Mouse (Mus musculus) limb, embryonic 13.5 days (tissue): Measurements from ENCODE around the gene 1190005I06Rik. TPM values are rescaled to one million over a fixed set of nuclear protein-coding genes. Genes with fewer than 3 reads are reported as not detected.

Experiments
- ATAC-seq: fragments of 200-750 bp; cut with Nextera tagmentation; 2 replicates; pipeline ENCODE4 v1.8.0; 2017; ENCODE audit warnings: low read depth, moderate number of reproducible peaks, moderate TSS enrichment; ENCODE audit not compliant: low FRiP score
- H3K27ac ChIP-seq: fragments of 300-500 bp; sonication (generic); 2 replicates; pipeline ENCODE4 v1.5.1; 2015; ENCODE audit warnings: inconsistent platforms, mild to moderate bottlenecking, moderate library complexity
- H3K27me3 ChIP-seq: fragments of 300-500 bp; sonication (generic); 2 replicates; pipeline ENCODE4 v1.6.1; 2015; ENCODE audit warnings: mild to moderate bottlenecking, inconsistent platforms
- H3K36me3 ChIP-seq: fragments of 300-500 bp; sonication (generic); 2 replicates; pipeline ENCODE4 v1.6.1; 2015; ENCODE audit warnings: inconsistent platforms, mild to moderate bottlenecking, moderate library complexity
- H3K4me1 ChIP-seq: fragments of 300-500 bp; sonication (generic); 2 replicates; pipeline ENCODE4 v1.6.1; 2015; ENCODE audit warnings: inconsistent platforms
- H3K4me2 ChIP-seq: fragments of 300-500 bp; sonication (generic); replicated peaks from 2 replicates; pipeline ENCODE4 v1.6.1; 2015; ENCODE audit warnings: inconsistent platforms, mild to moderate bottlenecking, moderate library complexity
- H3K4me3 ChIP-seq: fragments of 300-500 bp; sonication (generic); 2 replicates; pipeline ENCODE4 v1.5.1; 2015; ENCODE audit warnings: moderate library complexity, mild to moderate bottlenecking, inconsistent platforms
- H3K9ac ChIP-seq: fragments of 300-500 bp; sonication (generic); 2 replicates; pipeline ENCODE4 v1.6.1; 2015; ENCODE audit warnings: mild to moderate bottlenecking, inconsistent platforms
- H3K9me3 ChIP-seq: fragments of 300-500 bp; sonication (generic); 2 replicates; pipeline ENCODE4 v1.6.1; 2016; ENCODE audit warnings: inconsistent platforms
- WGBS: fragments of 180-500 bp; shearing (Covaris S2); methylation state at CpG from one replicate; pipeline ENCODE4 v1.1.7; 2015; 5-methylcytosine and 5-hydroxymethylcytosine counted together
- polyA plus RNA-seq: library from polyadenylated mRNA; unstranded; fragments of >200 nt; fragmentation: Nextera tagmentation; extraction: Ambion mirVana; gene quantifications from 2 replicates; pipeline ENCODE4 v1.2.1, GENCODE M21; 2015

1190005I06Rik gene
- polyA plus RNA-seq, 1 experiment from 2014 or later = 8.0 TPM

- Histone ChIP-seq H3K9ac (peak within 1 kb of the TSS; percentile 84), H3K27ac (peak within 1 kb of the TSS; percentile 73; the same call in 1 of the 2 replicates), H3K9me3 (no peaks in the 10 kb centered on the region), H3K4me2 (peak within 1 kb of the TSS; percentile 88), H3K36me3 (peaks cover 25% of the 10 kb centered on the region), H3K4me1 (peaks cover 22% of the 10 kb centered on the region), H3K27me3 (no peaks in the 10 kb centered on the region), H3K4me3 (peak within 1 kb of the TSS; percentile 77)
- peak; percentile 99 for ATAC-seq
- WGBS = under 1% methylated on average over 67 of the region's 67 CpGs
Measured at GRCm38 (mm10) chr8:120588908-120589771, 58.3 kb downstream of the 1190005I06Rik start, which contains the start of gene Gins2. TSS of gene Gins2 (minus strand) at chr8:120589304.

GRCm38 (mm10) chr8:120585521-120585920 is 61.9 kb downstream of the 1190005I06Rik start:
- H3K27ac ChIP-seq = no peak overlapping the region
- H3K36me3 ChIP-seq = peaks cover 56% of the 10 kb centered on the region
- no peak overlapping the region for H3K9ac ChIP-seq
- H3K4me3 ChIP-seq = no peak overlapping the region
- no peaks in the 10 kb centered on the region for H3K9me3 ChIP-seq
- H3K4me1 ChIP-seq = peaks cover 22% of the 10 kb centered on the region
- H3K27me3 ChIP-seq = no peaks in the 10 kb centered on the region
- no peak overlapping the region for H3K4me2 ChIP-seq
- 90% methylated on average over 10 of the region's 10 CpGs for WGBS
- no peak for ATAC-seq

GRCm38 (mm10) chr8:120581811-120582210 is 65.6 kb downstream of the 1190005I06Rik start:
- no peaks in the 10 kb centered on the region for H3K27me3 ChIP-seq
- peaks cover 90% of the 10 kb centered on the region for H3K36me3 ChIP-seq
- H3K27ac ChIP-seq = no peak overlapping the region
- no peak for ATAC-seq
- WGBS = 88% methylated on average over 8 of the region's 8 CpGs
- H3K4me3 ChIP-seq = no peak overlapping the region
- no peaks in the 10 kb centered on the region for H3K9me3 ChIP-seq
- H3K4me1 ChIP-seq = no peaks in the 10 kb centered on the region
- no peak overlapping the region for H3K9ac ChIP-seq
- H3K4me2 ChIP-seq = no peak overlapping the region

DNA sequence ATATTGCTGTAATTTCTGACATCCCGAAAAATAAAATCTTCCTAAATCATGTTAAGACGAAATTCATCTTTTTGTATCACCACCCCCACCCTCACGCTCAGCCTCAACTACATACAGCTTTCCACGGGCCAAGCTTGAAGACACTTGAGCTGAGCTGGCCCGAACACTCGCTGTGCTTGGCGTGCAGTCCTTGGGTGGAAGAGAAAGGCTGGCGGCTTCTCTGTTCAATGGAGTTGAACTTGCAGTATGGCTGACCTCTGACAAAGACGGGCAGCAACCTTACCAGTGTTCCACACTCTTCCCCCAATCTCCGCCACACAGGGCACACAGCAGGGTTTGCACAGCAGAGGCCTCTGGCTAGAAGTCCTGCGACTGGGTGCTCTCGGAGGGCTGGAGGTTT is 66.1 kb downstream of the 1190005I06Rik start:
- peaks cover 91% of the 10 kb centered on the region for H3K36me3 ChIP-seq
- ATAC-seq = no peak
- no peak overlapping the region for H3K4me2 ChIP-seq
- no peaks in the 10 kb centered on the region for H3K27me3 ChIP-seq
- H3K9ac ChIP-seq = no peak overlapping the region
- no peaks in the 10 kb centered on the region for H3K9me3 ChIP-seq
- no peak overlapping the region for H3K4me3 ChIP-seq
- no peaks in the 10 kb centered on the region for H3K4me1 ChIP-seq
- 91% methylated on average over 12 of the region's 12 CpGs for WGBS
- no peak overlapping the region for H3K27ac ChIP-seq

GRCm38 (mm10) chr8:120580336-120581000 is 67.0 kb downstream of the 1190005I06Rik start:
- no peak overlapping the region for H3K4me3 ChIP-seq
- H3K27ac ChIP-seq = no peak overlapping the region
- H3K4me2 ChIP-seq = no peak overlapping the region
- H3K4me1 ChIP-seq = no peaks in the 10 kb centered on the region
- no peaks in the 10 kb centered on the region for H3K27me3 ChIP-seq
- H3K36me3 ChIP-seq = peaks cover 94% of the 10 kb centered on the region
- no peaks in the 10 kb centered on the region for H3K9me3 ChIP-seq
- peak overlapping the region; percentile 43; the same call in 1 of the 2 replicates for H3K9ac ChIP-seq
- whole genome bisulfite sequencing = 89% methylated on average over 8 of the region's 8 CpGs
- no peak for ATAC-seq

- H3K27me3 ChIP-seq = no peaks in the 10 kb centered on the region
- H3K4me3 ChIP-seq = no peak overlapping the region
- no peak overlapping the region for H3K9ac ChIP-seq
- no peak for ATAC-seq
- H3K27ac ChIP-seq = no peak overlapping the region
- peaks cover 99% of the 10 kb centered on the region for H3K36me3 ChIP-seq
- no peak overlapping the region for H3K4me2 ChIP-seq
- WGBS = 91% methylated on average over 17 of the region's 17 CpGs
- H3K4me1 ChIP-seq = peaks cover 17% of the 10 kb centered on the region
- no peaks in the 10 kb centered on the region for H3K9me3 ChIP-seq
Measured at GRCm38 (mm10) chr8:120577821-120578220, 69.6 kb downstream of the 1190005I06Rik start.

- WGBS = 46% methylated on average over 9 of the region's 9 CpGs
- Histone ChIP-seq H3K27ac (no peak overlapping the region; the same call in 1 of the 2 replicates), H3K4me1 (peaks cover 19% of the 10 kb centered on the region), H3K9ac (no peak overlapping the region), H3K36me3 (peaks cover 99% of the 10 kb centered on the region), H3K27me3 (no peaks in the 10 kb centered on the region), H3K4me2 (no peak overlapping the region), H3K9me3 (no peaks in the 10 kb centered on the region), H3K4me3 (no peak overlapping the region)
- ATAC-seq = no peak
Measured at GRCm38 (mm10) chr8:120575801-120576200, 71.6 kb downstream of the 1190005I06Rik start.

GRCm38 (mm10) chr8:120574941-120575340 is 72.5 kb downstream of the 1190005I06Rik start:
- no peak for ATAC-seq
- Histone ChIP-seq H3K4me2 (no peak overlapping the region), H3K36me3 (peaks cover 97% of the 10 kb centered on the region), H3K9me3 (no peaks in the 10 kb centered on the region), H3K4me3 (no peak overlapping the region), H3K27ac (no peak overlapping the region), H3K27me3 (no peaks in the 10 kb centered on the region), H3K9ac (no peak overlapping the region), H3K4me1 (peaks cover 26% of the 10 kb centered on the region)
- 72% methylated on average over 19 of the region's 19 CpGs for WGBS

- WGBS = 69% methylated on average over 11 of the region's 11 CpGs
- H3K4me3 ChIP-seq = no peak overlapping the region
- no peak for ATAC-seq
- no peaks in the 10 kb centered on the region for H3K27me3 ChIP-seq
- H3K27ac ChIP-seq = peak overlapping the region; percentile 28; the same call in 1 of the 2 replicates
- H3K4me2 ChIP-seq = no peak overlapping the region
- peaks cover 99% of the 10 kb centered on the region for H3K36me3 ChIP-seq
- no peak overlapping the region for H3K9ac ChIP-seq
- no peaks in the 10 kb centered on the region for H3K9me3 ChIP-seq
- H3K4me1 ChIP-seq = peaks cover 31% of the 10 kb centered on the region
Measured at GRCm38 (mm10) chr8:120573866-120574265, 73.6 kb downstream of the 1190005I06Rik start.

GRCm38 (mm10) chr8:120572534-120572933 is 74.9 kb downstream of the 1190005I06Rik start:
- Histone ChIP-seq H3K27me3 (no peaks in the 10 kb centered on the region), H3K36me3 (peaks cover 99% of the 10 kb centered on the region), H3K4me1 (peaks cover 31% of the 10 kb centered on the region), H3K4me2 (no peak overlapping the region), H3K9me3 (no peaks in the 10 kb centered on the region), H3K27ac (no peak overlapping the region), H3K9ac (no peak overlapping the region), H3K4me3 (no peak overlapping the region)
- WGBS = 86% methylated on average over 21 of the region's 21 CpGs
- ATAC-seq = no peak

GRCm38 (mm10) chr8:120571561-120571960 is 75.9 kb downstream of the 1190005I06Rik start:
- no peaks in the 10 kb centered on the region for H3K9me3 ChIP-seq
- H3K4me2 ChIP-seq = no peak overlapping the region
- ATAC-seq = no peak
- H3K27ac ChIP-seq = no peak overlapping the region
- H3K36me3 ChIP-seq = peaks cover 99% of the 10 kb centered on the region
- H3K4me1 ChIP-seq = peaks cover 35% of the 10 kb centered on the region
- H3K4me3 ChIP-seq = no peak overlapping the region
- H3K27me3 ChIP-seq = no peaks in the 10 kb centered on the region
- WGBS = 78% methylated on average over 8 of the region's 8 CpGs
- H3K9ac ChIP-seq = no peak overlapping the region
